Mouse (Mus musculus): ENCODE data around the gene Slc35f2.

DNA sequence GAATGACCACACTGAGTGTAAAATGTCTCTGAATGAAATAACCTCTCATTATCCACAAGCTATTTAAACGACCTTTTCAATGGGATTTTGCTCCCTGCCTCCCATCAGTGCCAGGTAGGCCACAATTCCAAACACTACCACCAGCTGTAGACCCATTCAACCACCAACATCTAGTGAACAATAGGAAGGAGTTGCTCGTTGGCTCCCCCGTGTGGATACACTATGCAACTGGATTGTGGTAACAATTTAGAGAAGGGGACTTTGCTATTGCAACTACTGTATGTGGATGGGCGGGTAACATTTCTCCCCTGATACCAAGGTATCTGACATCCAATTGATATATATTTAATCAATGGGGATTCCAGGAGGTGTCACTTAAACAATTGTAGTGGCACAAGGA is 47.4 kb downstream of the Slc35f2 start:
- TF ChIP-seq CTCF (IDR thresholded peaks at IDR 0.05; ENCODE audit: control insufficient read depth, insufficient read depth, insufficient replicate concordance, low read depth, low read length) = no peak
- TF ChIP-seq POLR2A (IDR thresholded peaks at IDR 0.05; ENCODE audit: control insufficient read depth, low read depth, low read length) = no peak

All from testis, adult 2 months (tissue).